Mouse (Mus musculus) kidney, postnatal 0 days (tissue): ENCODE data around the gene Gpkow. TPM values are rescaled to one million over a fixed set of nuclear protein-coding genes. Genes with fewer than 3 reads are reported as not detected.

Experiments
- ATAC-seq: fragments of 200-750 bp; cut with Nextera tagmentation; replicated peaks from 2 replicates; pipeline ENCODE4 v1.8.0; 2017; ENCODE audit warnings: low read depth, moderate number of reproducible peaks, moderate TSS enrichment, moderate library complexity; ENCODE audit not compliant: low FRiP score
- DNase-seq: peaks from one replicate; pipeline ENCODE4 v3.0.0-alpha.2; 2016; ENCODE audit warnings: low spot score
- H3K27ac ChIP-seq: fragments of 300-500 bp; sonication (generic); 2 replicates; pipeline ENCODE4 v1.5.1; 2014; ENCODE audit warnings: mild to moderate bottlenecking
- H3K27me3 ChIP-seq: fragments of 300-500 bp; sonication (generic); 2 replicates; pipeline ENCODE4 v1.6.1; 2014; ENCODE audit warnings: low read length, mixed read lengths; ENCODE audit not compliant: insufficient read depth
- H3K36me3 ChIP-seq: fragments of 300-500 bp; sonication (generic); 2 replicates; pipeline ENCODE4 v1.6.1; 2014; ENCODE audit warnings: low read length, mixed read lengths; ENCODE audit not compliant: insufficient read depth
- H3K4me1 ChIP-seq: fragments of 300-500 bp; sonication (generic); replicated peaks from 2 replicates; pipeline ENCODE4 v1.6.1; 2014; ENCODE audit warnings: antibody characterized with exemption, low read length, mixed read lengths; ENCODE audit not compliant: insufficient read depth
- H3K4me2 ChIP-seq: fragments of 300-500 bp; sonication (generic); 2 replicates; pipeline ENCODE4 v1.6.1; 2014; ENCODE audit warnings: mild to moderate bottlenecking, low read length, moderate library complexity, mixed read lengths
- H3K4me3 ChIP-seq: fragments of 300-500 bp; sonication (generic); replicated peaks from 2 replicates; pipeline ENCODE4 v1.5.1; 2014; ENCODE audit warnings: low read depth, low read length
- H3K9ac ChIP-seq: fragments of 300-500 bp; sonication (generic); 2 replicates; pipeline ENCODE4 v1.6.1; 2014; ENCODE audit warnings: low read depth, low read length
- H3K9me3 ChIP-seq: fragments of 300-500 bp; sonication (generic); replicated peaks from 2 replicates; pipeline ENCODE4 v1.6.1; 2016; ENCODE audit warnings: low read length, inconsistent platforms, mixed read lengths
- CTCF ChIP-seq: IDR thresholded peaks from 2 replicates; pipeline ENCODE4 v1.5.1; 2016; ENCODE audit warnings: antibody characterized with exemption, low read depth, mild to moderate bottlenecking, moderate library complexity
- WGBS: fragments of 180-500 bp; shearing (Covaris S2); extraction: QIAGEN DNeasy Blood & Tissue Kit; methylation state at CpG from one replicate; pipeline ENCODE4 v1.1.7; 2014; 5-methylcytosine and 5-hydroxymethylcytosine counted together
- polyA plus RNA-seq: library from polyadenylated mRNA; unstranded; fragments of >200 nt; fragmentation: Nextera tagmentation; extraction: Ambion mirVana; gene quantifications from 2 replicates; pipeline ENCODE4 v1.2.1, GENCODE M21; 2015

Gpkow gene
- polyA plus RNA-seq, 1 experiment from 2014 or later: 32.7 TPM

- Histone ChIP-seq H3K9me3 (no peaks in the 10 kb centered on the region), H3K4me2 (no peak overlapping the region), H3K4me1 (0 out of 2 replicates have a peak, but pooled peaks cover 4% of the 10 kb centered on the region), H3K36me3 (0 out of 2 replicates have a peak, but pooled peaks cover 3% of the 10 kb centered on the region), H3K4me3 (no peak overlapping the region), H3K9ac (no peak overlapping the region), H3K27me3 (no peaks in the 10 kb centered on the region), H3K27ac (no peak overlapping the region)
- DNase-seq: no peak
- no peak for ATAC-seq
- no peak for TF ChIP-seq CTCF
- 69% methylated on average over 4 of the region's 4 CpGs for WGBS
Measured at GRCm38 (mm10) chrX:7661086-7661485, 35.8 kb upstream of the Gpkow start.

GRCm38 (mm10) chrX:7662936-7663335 is 34.0 kb upstream of the Gpkow start:
- no peak for DNase-seq
- TF ChIP-seq CTCF: no peak
- H3K4me2 ChIP-seq: no peak overlapping the region
- no peak overlapping the region for H3K4me3 ChIP-seq
- WGBS: 80% methylated on average over 3 of the region's 3 CpGs
- ATAC-seq: no peak
- H3K27me3 ChIP-seq: no peaks in the 10 kb centered on the region
- H3K9ac ChIP-seq: no peak overlapping the region
- 0 out of 2 replicates have a peak, but pooled peaks cover 4% of the 10 kb centered on the region for H3K4me1 ChIP-seq
- H3K9me3 ChIP-seq: no peaks in the 10 kb centered on the region
- 0 out of 2 replicates have a peak, but pooled peaks cover 7% of the 10 kb centered on the region for H3K36me3 ChIP-seq
- no peak overlapping the region for H3K27ac ChIP-seq

GRCm38 (mm10) chrX:7664791-7665190 is 32.1 kb upstream of the Gpkow start:
- H3K4me3 ChIP-seq: no peak overlapping the region
- DNase-seq: no peak

GRCm38 (mm10) chrX:7665739-7666502 is 31.0 kb upstream of the Gpkow start:
- H3K9me3 ChIP-seq: no peaks in the 10 kb centered on the region
- no peak overlapping the region for H3K4me2 ChIP-seq
- H3K27ac ChIP-seq: no peak overlapping the region
- ATAC-seq (no peak), DNase-seq (no peak)
- H3K27me3 ChIP-seq: no peaks in the 10 kb centered on the region
- TF ChIP-seq CTCF: no peak
- H3K4me1 ChIP-seq: no peaks in the 10 kb centered on the region
- no peak overlapping the region for H3K4me3 ChIP-seq
- no peak overlapping the region for H3K9ac ChIP-seq
- WGBS: 74% methylated on average over 21 of the region's 21 CpGs
- 0 out of 2 replicates have a peak, but pooled peaks cover 7% of the 10 kb centered on the region for H3K36me3 ChIP-seq

More at GRCm38 (mm10) chrX:7664791-7665190, 32.1 kb upstream of the Gpkow start:
- Histone ChIP-seq H3K9ac (no peak overlapping the region), H3K36me3 (0 out of 2 replicates have a peak, but pooled peaks cover 7% of the 10 kb centered on the region), H3K9me3 (no peaks in the 10 kb centered on the region), H3K27me3 (no peaks in the 10 kb centered on the region), H3K4me1 (no peaks in the 10 kb centered on the region), H3K27ac (no peak overlapping the region), H3K4me2 (no peak overlapping the region)
- TF ChIP-seq CTCF: no peak
- ATAC-seq: no peak
- 84% methylated on average over 11 of the region's 11 CpGs for WGBS

GRCm38 (mm10) chrX:7670390-7670881 is 26.5 kb upstream of the Gpkow start:
- DNase-seq: peak; percentile 50
- H3K4me3 ChIP-seq: peak overlapping the region; percentile 48
- 26% methylated on average over 10 of the region's 19 CpGs for WGBS

GRCm38 (mm10) chrX:7670921-7671623 is 25.9 kb upstream of the Gpkow start, which contains the start of gene Plp2:
Gene Plp2, minus strand, starts transcription at chrX:7671390.
- ATAC-seq (peak; percentile 53), DNase-seq (no peak)
- TF ChIP-seq CTCF: no peak

More at GRCm38 (mm10) chrX:7670390-7670881, 26.5 kb upstream of the Gpkow start:
- Histone ChIP-seq H3K27ac (peak overlapping the region; percentile 79), H3K4me2 (peak overlapping the region; percentile 55), H3K9me3 (no peaks in the 10 kb centered on the region), H3K27me3 (no peaks in the 10 kb centered on the region), H3K9ac (peak overlapping the region; percentile 59), H3K36me3 (0 out of 2 replicates have a peak, but pooled peaks cover 3% of the 10 kb centered on the region), H3K4me1 (0 out of 2 replicates have a peak, but pooled peaks cover 4% of the 10 kb centered on the region)
- peak; percentile 70 for ATAC-seq
- TF ChIP-seq CTCF: no peak

More at GRCm38 (mm10) chrX:7670921-7671623, 25.9 kb upstream of the Gpkow start, which contains the start of gene Plp2:
- no peaks in the 10 kb centered on the region for H3K9me3 ChIP-seq
- H3K4me2 ChIP-seq: peak within 1 kb of the TSS; percentile 55
- 0 out of 2 replicates have a peak, but pooled peaks cover 4% of the 10 kb centered on the region for H3K4me1 ChIP-seq
- H3K27ac ChIP-seq: peak within 1 kb of the TSS; percentile 79
- no peaks in the 10 kb centered on the region for H3K27me3 ChIP-seq
- H3K9ac ChIP-seq: peak within 1 kb of the TSS; percentile 59
- peak within 1 kb of the TSS; percentile 48 for H3K4me3 ChIP-seq
- 29% methylated on average over 35 of the region's 36 CpGs for WGBS
- H3K36me3 ChIP-seq: 0 out of 2 replicates have a peak, but pooled peaks cover 3% of the 10 kb centered on the region
